In the genomic region with DNA sequence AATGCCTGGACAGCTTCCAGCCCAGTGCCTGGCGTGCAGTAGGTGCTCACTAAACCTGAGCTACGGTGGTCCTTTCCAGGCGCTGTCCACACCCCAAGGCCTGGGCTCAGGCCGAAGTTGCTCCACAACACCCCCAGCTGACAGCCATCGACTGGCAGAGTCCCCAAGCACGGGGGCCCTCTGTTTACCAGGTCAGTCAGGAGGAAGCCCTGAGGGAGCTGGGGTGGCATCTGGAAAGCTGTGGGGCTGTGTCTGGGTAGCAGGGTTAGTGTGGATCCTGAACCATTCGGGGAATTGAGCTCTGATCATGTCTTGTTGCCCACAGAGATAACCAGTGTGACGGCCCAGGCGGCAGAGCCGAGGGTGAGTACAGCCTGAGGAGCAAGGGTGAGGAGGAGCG, we compare ENCODE assay signal across 22 mouse cellular contexts.
"Had no signal": no experiment of that assay in that cellular context is flagged by ENCODE, and none has a peak within 500 bp of the region (broad histone marks: within the 10 kb centered on the region; RNA-seq: fewer than 3 reads in every experiment).

No protein-coding gene starts in this region.

- H3K4me2 ChIP-seq: limb, embryonic 12.5 days; limb, embryonic 15.5 days; liver, embryonic 15.5 days; lung, embryonic 15.5 days; midbrain, embryonic 13.5 days; neural tube, embryonic 13.5 days; stomach, embryonic 15.5 days had no signal

- H3K27me3 ChIP-seq: limb, embryonic 12.5 days; limb, embryonic 15.5 days; liver, embryonic 15.5 days; lung, embryonic 15.5 days; megakaryocyte, embryonic 14.5 days; midbrain, embryonic 13.5 days; neural tube, embryonic 13.5 days; stomach, embryonic 15.5 days had no signal

- H3K4me3 ChIP-seq: limb, embryonic 12.5 days; limb, embryonic 15.5 days; liver, embryonic 15.5 days; lung, embryonic 15.5 days; megakaryocyte, embryonic 14.5 days; midbrain, embryonic 10.5 days; midbrain, embryonic 13.5 days; myocyte; neural tube, embryonic 13.5 days; stomach, embryonic 15.5 days had no signal

- ATAC-seq: midbrain, embryonic 13.5 days; midbrain, embryonic 16.5 days had no signal

- H3K27ac ChIP-seq: limb, embryonic 12.5 days; limb, embryonic 15.5 days; liver, embryonic 15.5 days; lung, embryonic 15.5 days; midbrain, embryonic 10.5 days; midbrain, embryonic 13.5 days; neural tube, embryonic 13.5 days had no signal

- H3K9me3 ChIP-seq: limb, embryonic 12.5 days; limb, embryonic 15.5 days; liver, embryonic 15.5 days; lung, embryonic 15.5 days; megakaryocyte, embryonic 14.5 days; midbrain, embryonic 10.5 days; midbrain, embryonic 13.5 days; neural tube, embryonic 13.5 days; stomach, embryonic 15.5 days had no signal

- H3K9ac ChIP-seq: limb, embryonic 12.5 days; limb, embryonic 15.5 days; liver, embryonic 15.5 days; lung, embryonic 15.5 days; midbrain, embryonic 13.5 days; neural tube, embryonic 13.5 days; stomach, embryonic 15.5 days had no signal

- DNase-seq: kidney, adult 9 months; kidney, postnatal 14 days; kidney, postnatal 4 days; left cerebral cortex, postnatal 4 days; lung, adult 18-20 months; lung, postnatal 10 days; lung, postnatal 36 days; retina, postnatal 1 day; right cerebral cortex, postnatal 25 days; spleen, adult 18-20 months; thymus, postnatal 36 days had no signal
